Mouse (Mus musculus): Measurements from ENCODE around the gene Orai3. TPM values are rescaled to one million over a fixed set of nuclear protein-coding genes. Genes with fewer than 3 reads are reported as not detected.
A peak's percentile ranks its signal among the peaks of the same experiment; 100 is the strongest.

Orai3 gene
- polyA plus RNA-seq, 1 experiment from 2014 or later: 13.3 TPM

- Histone ChIP-seq H3K9ac (no peak overlapping the region), H3K4me1 (replicated peaks) (peaks cover 4% of the 10 kb centered on the region), H3K4me2 (no peak overlapping the region), H3K36me3 (peaks cover 69% of the 10 kb centered on the region), H3K9me3 (replicated peaks) (no peaks in the 10 kb centered on the region), H3K4me3 (no peak overlapping the region), H3K27me3 (replicated peaks) (no peaks in the 10 kb centered on the region), H3K27ac (ENCODE audit: poor library complexity, severe bottlenecking) (no peak overlapping the region)
- ATAC-seq (ENCODE audit: insufficient number of reproducible peaks, low FRiP score): no peak
- 95% methylated on average over 1 of the region's 1 CpGs for WGBS
Observed at GRCm38 (mm10) chr7:127799738-127800137, 30.1 kb downstream of the Orai3 start.

GRCm38 (mm10) chr7:127800435-127801009 lies 30.9 kb downstream of the Orai3 start, which contains the start of gene Hsd3b7:
Hsd3b7 (plus strand) TSS chr7:127800604.
- Histone ChIP-seq H3K27me3 (replicated peaks) (no peaks in the 10 kb centered on the region), H3K4me3 (peak within 1 kb of the TSS; percentile 34), H3K36me3 (peaks cover 61% of the 10 kb centered on the region), H3K9ac (peak within 1 kb of the TSS; percentile 51), H3K4me2 (peak within 1 kb of the TSS; percentile 62), H3K9me3 (replicated peaks) (no peaks in the 10 kb centered on the region), H3K27ac (ENCODE audit: poor library complexity, severe bottlenecking) (no peak within 1 kb of the TSS), H3K4me1 (replicated peaks) (peaks cover 4% of the 10 kb centered on the region)
- peak; percentile 83 for ATAC-seq (ENCODE audit: insufficient number of reproducible peaks, low FRiP score)
- 19% methylated on average over 6 of the region's 6 CpGs for WGBS

- Histone ChIP-seq H3K4me2 (peak overlapping the region; percentile 62), H3K36me3 (peaks cover 55% of the 10 kb centered on the region), H3K9me3 (replicated peaks) (no peaks in the 10 kb centered on the region), H3K27ac (ENCODE audit: poor library complexity, severe bottlenecking) (no peak overlapping the region), H3K4me3 (peak overlapping the region; percentile 34), H3K27me3 (replicated peaks) (no peaks in the 10 kb centered on the region), H3K9ac (peak overlapping the region; percentile 51), H3K4me1 (replicated peaks) (peaks cover 4% of the 10 kb centered on the region)
- 91% methylated on average over 8 of the region's 8 CpGs for WGBS
- 0 out of 2 replicates have a peak, but pooled peaks have one; percentile 2 for ATAC-seq (ENCODE audit: insufficient number of reproducible peaks, low FRiP score)
Observed at GRCm38 (mm10) chr7:127801010-127801621, 31.5 kb downstream of the Orai3 start.

- Histone ChIP-seq H3K4me1 (replicated peaks) (peaks cover 4% of the 10 kb centered on the region), H3K9me3 (replicated peaks) (no peaks in the 10 kb centered on the region), H3K27me3 (replicated peaks) (no peaks in the 10 kb centered on the region), H3K4me3 (no peak overlapping the region), H3K4me2 (no peak overlapping the region), H3K27ac (ENCODE audit: poor library complexity, severe bottlenecking) (no peak overlapping the region), H3K36me3 (peaks cover 43% of the 10 kb centered on the region), H3K9ac (no peak overlapping the region)
- WGBS: 88% methylated on average over 17 of the region's 17 CpGs
- ATAC-seq (ENCODE audit: insufficient number of reproducible peaks, low FRiP score): no peak
Observed at GRCm38 (mm10) chr7:127802313-127802712, 32.7 kb downstream of the Orai3 start.

- WGBS: 61% methylated on average over 5 of the region's 5 CpGs
- no peak overlapping the region for H3K9ac ChIP-seq
- H3K4me2 ChIP-seq: no peak overlapping the region
- no peaks in the 10 kb centered on the region for H3K36me3 ChIP-seq
- no peak for ATAC-seq (ENCODE audit: insufficient number of reproducible peaks, low FRiP score)
- H3K4me3 ChIP-seq: no peak overlapping the region
- H3K27me3 ChIP-seq (replicated peaks): no peaks in the 10 kb centered on the region
- H3K9me3 ChIP-seq (replicated peaks): no peaks in the 10 kb centered on the region
- 0 out of 2 replicates have a peak, but pooled peaks cover under 1% of the 10 kb centered on the region for H3K4me1 ChIP-seq (replicated peaks)
- no peak overlapping the region for H3K27ac ChIP-seq (ENCODE audit: poor library complexity, severe bottlenecking)
Observed at GRCm38 (mm10) chr7:127808821-127809220, 39.2 kb downstream of the Orai3 start.

GRCm38 (mm10) chr7:127809846-127810245 lies 40.2 kb downstream of the Orai3 start:
- no peaks in the 10 kb centered on the region for H3K36me3 ChIP-seq

GRCm38 (mm10) chr7:127810650-127811049 lies 41.0 kb downstream of the Orai3 start:
- H3K9ac ChIP-seq: no peak overlapping the region
- H3K36me3 ChIP-seq: no peaks in the 10 kb centered on the region
- WGBS: 61% methylated on average over 10 of the region's 10 CpGs
- ATAC-seq (ENCODE audit: insufficient number of reproducible peaks, low FRiP score): no peak
- H3K4me1 ChIP-seq (replicated peaks): 0 out of 2 replicates have a peak, but pooled peaks cover 2% of the 10 kb centered on the region
- H3K27ac ChIP-seq (ENCODE audit: poor library complexity, severe bottlenecking): no peak overlapping the region
- no peak overlapping the region for H3K4me3 ChIP-seq
- H3K4me2 ChIP-seq: no peak overlapping the region
- no peaks in the 10 kb centered on the region for H3K27me3 ChIP-seq (replicated peaks)
- H3K9me3 ChIP-seq (replicated peaks): no peaks in the 10 kb centered on the region

More at GRCm38 (mm10) chr7:127809846-127810245, 40.2 kb downstream of the Orai3 start:
- WGBS: 87% methylated on average over 1 of the region's 1 CpGs
- no peak for ATAC-seq (ENCODE audit: insufficient number of reproducible peaks, low FRiP score)
- no peaks in the 10 kb centered on the region for H3K9me3 ChIP-seq (replicated peaks)
- no peaks in the 10 kb centered on the region for H3K27me3 ChIP-seq (replicated peaks)
- no peak overlapping the region for H3K9ac ChIP-seq
- H3K4me3 ChIP-seq: no peak overlapping the region
- no peak overlapping the region for H3K4me2 ChIP-seq
- 0 out of 2 replicates have a peak, but pooled peaks cover 2% of the 10 kb centered on the region for H3K4me1 ChIP-seq (replicated peaks)
- H3K27ac ChIP-seq (ENCODE audit: poor library complexity, severe bottlenecking): no peak overlapping the region

- Histone ChIP-seq H3K9ac (no peak overlapping the region), H3K9me3 (replicated peaks) (no peaks in the 10 kb centered on the region), H3K27ac (ENCODE audit: poor library complexity, severe bottlenecking) (no peak overlapping the region), H3K4me3 (no peak overlapping the region), H3K4me1 (replicated peaks) (0 out of 2 replicates have a peak, but pooled peaks cover 2% of the 10 kb centered on the region), H3K27me3 (replicated peaks) (no peaks in the 10 kb centered on the region), H3K4me2 (no peak overlapping the region), H3K36me3 (no peaks in the 10 kb centered on the region)
- 64% methylated on average over 4 of the region's 4 CpGs for WGBS
- ATAC-seq (ENCODE audit: insufficient number of reproducible peaks, low FRiP score): no peak
Observed at GRCm38 (mm10) chr7:127811240-127811639, 41.6 kb downstream of the Orai3 start.

- Histone ChIP-seq H3K9me3 (replicated peaks) (no peaks in the 10 kb centered on the region), H3K36me3 (no peaks in the 10 kb centered on the region)
- no peak for ATAC-seq (ENCODE audit: insufficient number of reproducible peaks, low FRiP score)
Observed at GRCm38 (mm10) chr7:127812292-127812691, 42.7 kb downstream of the Orai3 start.

GRCm38 (mm10) chr7:127813821-127814220 lies 44.2 kb downstream of the Orai3 start:
- no peak for ATAC-seq (ENCODE audit: insufficient number of reproducible peaks, low FRiP score)
- no peak overlapping the region for H3K9ac ChIP-seq
- H3K27me3 ChIP-seq (replicated peaks): no peaks in the 10 kb centered on the region
- no peak overlapping the region for H3K4me3 ChIP-seq
- no peaks in the 10 kb centered on the region for H3K36me3 ChIP-seq
- WGBS: 76% methylated on average over 4 of the region's 4 CpGs
- no peak overlapping the region for H3K4me2 ChIP-seq
- H3K27ac ChIP-seq (ENCODE audit: poor library complexity, severe bottlenecking): no peak overlapping the region
- H3K9me3 ChIP-seq (replicated peaks): no peaks in the 10 kb centered on the region
- 0 out of 2 replicates have a peak, but pooled peaks cover 2% of the 10 kb centered on the region for H3K4me1 ChIP-seq (replicated peaks)

More at GRCm38 (mm10) chr7:127812292-127812691, 42.7 kb downstream of the Orai3 start:
- Histone ChIP-seq H3K4me3 (no peak overlapping the region), H3K27ac (ENCODE audit: poor library complexity, severe bottlenecking) (no peak overlapping the region), H3K4me1 (replicated peaks) (0 out of 2 replicates have a peak, but pooled peaks cover 2% of the 10 kb centered on the region), H3K4me2 (no peak overlapping the region), H3K9ac (no peak overlapping the region), H3K27me3 (replicated peaks) (no peaks in the 10 kb centered on the region)
- WGBS: 76% methylated on average over 3 of the region's 3 CpGs

GRCm38 (mm10) chr7:127814241-127814921 lies 44.8 kb downstream of the Orai3 start:
- Histone ChIP-seq H3K9ac (no peak overlapping the region), H3K36me3 (no peaks in the 10 kb centered on the region), H3K4me2 (no peak overlapping the region), H3K27me3 (replicated peaks) (no peaks in the 10 kb centered on the region), H3K4me1 (replicated peaks) (0 out of 2 replicates have a peak, but pooled peaks cover 2% of the 10 kb centered on the region), H3K4me3 (no peak overlapping the region), H3K9me3 (replicated peaks) (no peaks in the 10 kb centered on the region), H3K27ac (ENCODE audit: poor library complexity, severe bottlenecking) (no peak overlapping the region)
- ATAC-seq (ENCODE audit: insufficient number of reproducible peaks, low FRiP score): no peak
- 78% methylated on average over 19 of the region's 19 CpGs for WGBS
